Mouse (Mus musculus): ENCODE results near the gene Tacr2.
A peak's percentile ranks its signal among the peaks of the same experiment; 100 is the strongest.

The Tacr2 gene

GRCm38 (mm10) chr10:62252000-62252488 is at the start of gene Tacr2:
Gene Tacr2, plus strand, starts transcription at chr10:62252438.
- no peak for DNase-seq (ENCODE audit: low read depth, low spot score)

DNA sequence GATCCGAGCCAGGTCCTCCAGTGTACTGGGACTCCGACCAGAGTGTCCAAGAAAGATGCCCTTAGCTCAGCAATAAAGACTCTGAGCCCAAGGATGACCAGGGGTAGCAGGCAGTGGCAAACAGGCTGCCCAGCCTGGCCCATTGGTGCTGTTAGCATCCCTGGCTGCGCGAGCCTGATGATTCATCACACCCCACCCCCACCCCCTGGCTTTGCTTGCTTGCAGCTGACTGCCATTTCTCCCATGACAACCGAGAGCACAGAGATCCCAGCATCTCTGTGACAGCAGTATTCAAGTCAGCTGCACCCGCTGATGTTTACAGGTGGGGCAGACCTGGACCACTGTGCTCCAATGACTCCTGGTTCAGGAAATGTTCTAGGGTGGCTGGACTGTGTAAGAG is 49.7 kb upstream of the Tacr2 start:
- DNase-seq (ENCODE audit: low read depth, low spot score), result no peak

GRCm38 (mm10) chr10:62208241-62208896 is 43.9 kb upstream of the Tacr2 start:
- DNase-seq (ENCODE audit: low read depth, low spot score), result no peak

- DNase-seq (ENCODE audit: low read depth, low spot score), result no peak
Measured at GRCm38 (mm10) chr10:62211310-62211709, 40.9 kb upstream of the Tacr2 start.

DNA sequence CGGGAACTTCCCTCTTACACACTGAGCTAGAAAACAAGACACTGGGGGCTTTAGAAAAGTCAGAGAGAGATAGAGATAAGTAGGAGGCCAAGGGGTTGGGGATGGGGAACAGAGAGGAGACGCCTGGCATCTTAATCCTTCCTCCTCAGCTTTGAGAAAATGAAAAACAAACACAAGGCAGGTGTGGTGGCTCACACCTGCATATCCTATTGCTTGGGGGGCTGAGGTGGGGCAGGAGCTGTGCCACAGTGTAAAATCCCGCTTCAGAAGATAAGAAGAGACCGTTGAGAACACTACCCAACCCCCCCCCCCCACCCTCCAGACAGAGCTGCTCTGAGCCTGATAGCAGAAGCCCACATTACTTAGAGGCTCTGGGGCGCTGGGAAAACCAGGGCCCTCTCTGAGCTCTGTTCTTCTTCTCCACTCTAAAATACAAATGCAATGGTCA is 37.0 kb upstream of the Tacr2 start:
- DNase-seq (ENCODE audit: low read depth, low spot score), result no peak

DNA sequence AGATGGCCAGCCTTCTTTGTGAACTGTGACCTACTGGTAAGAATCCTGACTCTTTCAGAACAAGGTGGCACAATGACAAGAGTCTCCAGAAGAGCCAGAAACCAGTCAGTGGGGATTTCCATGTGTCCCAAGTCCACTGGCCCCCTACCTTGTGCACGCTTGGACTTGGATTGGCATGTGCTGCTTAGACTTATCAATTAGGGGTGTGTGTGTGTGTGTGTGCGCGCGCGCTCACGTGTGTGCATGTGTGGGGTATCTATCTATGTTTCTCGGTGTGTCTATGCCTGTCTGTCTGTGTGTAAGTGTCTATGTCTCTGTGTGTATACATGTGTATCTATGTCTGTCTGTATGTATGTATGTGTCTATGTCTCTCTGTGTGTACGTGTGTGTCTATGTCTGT is 36.6 kb upstream of the Tacr2 start:
- no peak for DNase-seq (ENCODE audit: low read depth, low spot score)

DNA sequence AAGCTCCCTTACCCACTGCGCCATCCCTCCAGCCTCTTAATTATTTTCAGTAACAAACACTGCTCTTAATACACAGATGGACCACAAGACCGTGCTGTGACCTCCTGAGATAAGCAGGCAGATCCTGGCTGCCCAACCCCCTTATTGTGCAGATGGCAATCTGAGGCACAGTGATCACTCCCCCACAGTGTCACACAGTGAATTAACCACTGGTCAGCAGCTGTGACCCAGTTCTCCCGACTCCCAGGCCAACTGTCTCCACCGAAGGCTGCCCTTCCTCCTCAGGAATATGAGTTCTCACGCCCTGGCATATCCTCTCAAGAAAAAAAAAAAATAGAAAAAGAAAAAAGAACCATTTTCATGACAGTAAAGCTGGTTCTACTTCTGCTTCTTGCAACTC is 35.6 kb upstream of the Tacr2 start:
- peak; percentile 77 for DNase-seq (ENCODE audit: low read depth, low spot score)

- peak; percentile 40 for DNase-seq (ENCODE audit: low read depth, low spot score)
Measured at GRCm38 (mm10) chr10:62217196-62217595, 35.0 kb upstream of the Tacr2 start.

GRCm38 (mm10) chr10:62218044-62218788 is 34.0 kb upstream of the Tacr2 start:
- DNase-seq (ENCODE audit: low read depth, low spot score), result no peak

DNA sequence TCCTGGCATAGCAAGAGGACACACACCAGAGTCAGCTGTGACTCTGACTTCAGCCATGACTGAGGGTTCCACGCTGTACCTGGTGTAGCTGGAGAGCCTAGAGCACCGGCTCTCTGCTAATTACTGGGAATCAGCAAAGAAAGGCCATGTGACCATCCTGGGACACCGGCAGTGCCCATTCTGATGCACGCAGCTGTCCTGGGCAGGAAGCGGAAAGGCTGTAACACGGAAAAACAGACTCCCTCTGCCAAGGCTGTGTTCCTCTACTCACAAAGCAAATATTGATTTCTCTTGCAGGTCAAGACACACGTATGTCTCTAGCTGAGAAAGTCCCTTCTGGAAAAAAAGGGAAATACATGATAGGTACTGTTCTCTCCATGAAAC is 33.5 kb upstream of the Tacr2 start:
- DNase-seq (ENCODE audit: low read depth, low spot score), result no peak

DNA sequence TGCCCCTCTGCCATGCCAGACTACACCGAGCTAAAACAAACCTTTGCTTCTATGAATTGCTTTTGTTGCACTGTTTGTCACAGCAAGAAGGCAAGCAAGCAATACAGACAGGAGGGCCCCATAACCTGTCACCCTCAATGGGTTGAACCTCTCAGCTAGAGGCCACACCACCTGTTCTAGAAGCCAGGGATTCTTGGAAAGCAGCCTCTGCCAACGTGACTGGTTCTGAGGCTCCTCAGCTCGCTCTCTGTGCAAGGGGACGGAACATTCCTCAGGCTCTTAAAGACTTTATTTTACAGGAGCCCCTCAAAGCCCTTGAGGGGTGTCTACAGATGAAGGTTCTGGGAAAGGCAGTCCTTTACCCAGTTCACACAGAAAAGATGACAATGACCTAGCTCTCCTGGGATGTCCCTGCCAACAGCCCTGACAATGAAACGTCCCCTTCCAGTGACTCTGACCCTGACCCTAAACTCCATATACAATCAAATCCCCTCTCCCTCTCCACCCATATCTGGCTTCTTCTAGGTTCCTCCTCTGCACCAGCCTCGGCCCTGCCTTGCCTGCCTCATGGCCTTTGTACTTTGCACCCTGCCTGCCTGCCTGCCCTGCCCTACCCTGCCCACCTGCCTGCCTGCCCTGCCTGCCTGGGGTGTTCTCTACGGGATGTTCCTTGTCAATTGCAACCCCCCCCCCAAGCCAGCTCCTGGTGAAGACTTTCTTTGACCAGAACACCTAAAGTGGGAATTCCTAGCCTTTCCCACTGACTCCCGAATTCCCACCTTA is 31.3 kb upstream of the Tacr2 start:
- no peak for DNase-seq (ENCODE audit: low read depth, low spot score)

DNA sequence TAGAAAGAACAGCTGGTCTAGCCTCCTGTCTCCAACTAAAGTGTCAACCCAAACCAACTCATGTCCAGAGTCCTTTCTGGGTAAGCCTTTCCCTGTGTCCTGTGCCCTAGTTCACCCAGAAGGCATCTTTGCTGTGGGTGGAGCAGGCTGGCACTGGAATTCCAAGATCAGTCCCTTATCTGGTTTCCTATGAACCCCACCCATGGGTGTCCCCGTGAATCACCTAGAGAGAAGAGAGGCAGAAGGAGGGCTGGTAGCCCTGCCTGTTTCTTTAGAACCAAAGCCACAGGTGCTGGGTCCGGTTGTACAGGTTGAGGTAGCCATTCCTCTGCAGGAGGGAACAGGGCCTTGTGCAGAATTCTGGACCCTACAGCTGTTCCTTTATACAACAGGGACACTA is 30.6 kb upstream of the Tacr2 start:
- no peak for DNase-seq (ENCODE audit: low read depth, low spot score)

DNA sequence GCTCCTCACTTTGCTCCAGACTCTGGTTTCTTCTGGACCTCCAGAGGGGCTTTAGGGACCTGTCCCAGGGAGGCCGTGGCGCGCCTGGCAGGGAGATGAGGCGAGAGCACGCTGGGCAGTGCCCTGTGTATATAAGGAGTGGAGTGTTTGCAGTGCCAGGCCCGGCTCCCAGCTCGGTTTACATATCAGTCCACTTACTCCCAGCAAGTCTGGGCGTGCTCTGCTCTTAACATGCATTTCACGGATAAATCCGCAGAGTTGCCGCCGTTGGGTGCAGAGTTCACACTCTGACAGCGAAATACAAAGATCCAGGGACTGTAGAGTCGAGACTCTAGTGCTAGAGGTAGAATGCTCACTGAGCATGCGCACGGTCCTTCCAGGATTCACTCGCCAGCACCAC is 29.5 kb upstream of the Tacr2 start:
- no peak for DNase-seq (ENCODE audit: low read depth, low spot score)

DNA sequence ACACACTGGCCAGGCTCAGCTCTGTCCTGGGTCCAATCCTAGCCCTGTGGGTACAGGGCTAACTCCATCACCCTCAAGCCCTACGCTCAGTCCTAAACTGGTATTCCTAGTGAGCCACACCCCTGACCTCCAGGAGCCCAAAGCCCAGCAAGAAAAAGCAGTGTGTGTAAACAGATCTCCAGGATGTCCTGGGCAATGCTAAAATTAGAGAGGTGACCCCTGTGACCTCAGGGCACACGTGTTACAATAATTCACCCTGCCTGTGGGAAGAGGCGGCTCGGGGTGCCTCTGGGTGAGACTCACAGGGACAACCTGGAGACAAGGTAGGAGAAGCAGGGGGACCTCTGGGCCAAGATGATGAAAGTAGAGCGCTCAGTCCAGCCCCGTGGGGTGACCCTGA is 28.0 kb upstream of the Tacr2 start:
- no peak for DNase-seq (ENCODE audit: low read depth, low spot score)

DNA sequence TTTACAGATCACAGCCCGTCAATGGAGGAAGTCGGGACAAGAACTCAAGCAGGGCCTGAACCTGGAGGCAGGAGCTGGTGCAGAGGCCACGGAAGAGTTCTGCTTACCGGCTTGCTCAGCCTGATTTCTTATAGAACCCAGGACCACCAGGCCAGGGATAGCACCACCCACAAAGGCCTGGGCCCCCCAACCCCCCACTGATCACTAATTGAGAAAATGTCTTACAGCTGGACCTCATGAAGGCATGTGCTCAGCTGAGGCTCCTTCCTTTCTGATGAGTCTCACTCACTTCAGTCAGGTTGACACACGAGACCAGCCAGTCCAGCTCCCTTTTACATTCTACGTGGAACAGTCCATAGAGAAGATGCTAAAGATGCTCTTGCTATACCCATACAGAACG is 26.4 kb upstream of the Tacr2 start:
- no peak for DNase-seq (ENCODE audit: low read depth, low spot score)

- DNase-seq (ENCODE audit: low read depth, low spot score), result no peak
Measured at GRCm38 (mm10) chr10:62228126-62228525, 24.1 kb upstream of the Tacr2 start.

- DNase-seq (ENCODE audit: low read depth, low spot score), result peak; percentile 89
Measured at GRCm38 (mm10) chr10:62230708-62231394, 21.4 kb upstream of the Tacr2 start, which contains the start of gene Tspan15. Gene Tspan15, minus strand, starts transcription at chr10:62231251.

DNA sequence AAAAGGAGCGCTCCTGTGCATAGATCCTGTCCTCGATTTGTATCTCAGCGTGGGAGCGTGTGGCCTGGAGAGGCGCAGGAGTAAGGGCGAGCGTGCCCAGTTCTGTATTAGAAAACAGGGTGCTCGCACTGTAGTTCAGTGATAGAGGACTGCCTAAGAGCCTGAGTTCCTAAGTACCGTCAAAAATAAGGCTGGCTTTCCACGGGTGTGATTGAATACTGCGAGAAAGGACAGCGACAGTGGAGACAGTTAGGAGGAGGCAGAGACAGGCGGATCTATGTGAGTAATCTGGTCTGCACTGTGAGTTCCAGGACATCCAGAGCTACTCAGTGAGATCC is 20.9 kb upstream of the Tacr2 start:
- no peak for DNase-seq (ENCODE audit: low read depth, low spot score)

DNA sequence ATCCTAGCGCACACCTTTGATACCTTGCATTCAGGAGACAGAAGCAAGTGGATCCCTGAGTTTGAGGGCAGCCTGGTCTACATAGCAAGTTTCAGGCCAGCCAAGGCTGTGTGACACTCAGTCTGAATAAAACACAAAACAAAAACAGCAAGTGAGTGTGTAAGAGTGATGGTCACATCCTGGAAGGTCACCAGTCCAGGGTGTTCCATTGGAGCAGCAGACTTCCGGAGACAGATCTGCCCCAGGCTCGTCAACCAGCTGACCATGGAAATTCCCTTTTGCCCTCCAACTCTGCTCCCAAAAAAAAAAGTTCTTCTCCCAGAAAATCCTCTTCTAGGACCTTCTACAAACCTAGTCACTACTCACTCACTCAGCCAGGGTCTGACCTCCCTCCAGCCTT is 20.4 kb upstream of the Tacr2 start:
- DNase-seq (ENCODE audit: low read depth, low spot score), result no peak

DNA sequence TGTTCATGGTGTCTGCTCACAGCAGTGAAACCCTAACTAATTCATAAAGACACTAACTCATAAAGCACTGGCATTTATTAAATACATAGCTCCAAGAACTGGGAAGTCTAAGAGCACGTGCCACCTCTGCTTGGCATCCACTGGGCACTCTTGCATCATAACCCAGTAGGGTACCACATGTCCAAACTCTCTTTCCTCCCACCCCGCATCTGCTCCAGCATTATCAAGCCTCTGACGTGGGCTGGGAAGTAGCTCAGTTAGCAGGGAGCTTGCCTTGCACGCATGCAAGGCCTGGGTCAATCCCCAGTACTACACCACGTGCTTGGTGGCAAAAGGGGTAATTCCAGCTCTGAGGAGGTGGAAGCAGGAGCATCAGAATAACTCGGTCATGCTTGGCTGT is 16.1 kb upstream of the Tacr2 start:
- DNase-seq (ENCODE audit: low read depth, low spot score), result no peak

GRCm38 (mm10) chr10:62237205-62237604 is 15.0 kb upstream of the Tacr2 start:
- no peak for DNase-seq (ENCODE audit: low read depth, low spot score)

- no peak for DNase-seq (ENCODE audit: low read depth, low spot score)
Measured at GRCm38 (mm10) chr10:62238688-62239087, 13.6 kb upstream of the Tacr2 start.

Measured in retina, postnatal 7 days (tissue).